Mouse (Mus musculus) lung, postnatal 25 days (tissue): ENCODE measurements at regions not wholly inside any gene's neighbourhood (a gene's known extent, or its start where the extent isn't known, plus 50 kb on each side); places are given as distances from the start of the nearest gene placed in this dataset.

Source experiments
- DNase-seq: peaks from one replicate; pipeline ENCODE4 v3.0.0; 2022; ENCODE audit warnings: low spot score

- no peak for DNase-seq
Observed at GRCm38 (mm10) chr10:30259716-30260115, 59.4 kb upstream of the Cenpw start.

DNA sequence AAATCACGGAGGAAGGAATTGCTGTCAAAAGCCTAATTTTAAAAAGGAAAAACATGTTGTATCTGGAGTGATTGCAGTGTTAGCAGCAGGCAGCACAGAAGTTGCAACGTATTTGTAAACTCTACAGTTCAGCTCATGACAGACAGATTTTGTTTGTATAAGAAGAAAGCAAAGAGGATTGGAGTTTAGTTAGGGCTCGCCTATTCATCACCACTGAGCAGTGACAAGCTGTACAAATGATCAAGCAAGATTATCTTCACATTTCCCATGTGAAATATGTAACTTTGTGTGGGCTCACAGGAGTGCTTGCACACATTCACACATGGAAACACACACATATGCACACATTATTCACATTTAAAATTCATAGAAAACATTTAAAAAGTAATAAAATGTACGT lies 57.5 kb upstream of the Cenpw start:
- DNase-seq, result no peak
